Mouse (Mus musculus) thymus, postnatal 10 days (tissue): ENCODE results near the gene Pex11g.

ENCODE experiments used
- DNase-seq, 2 experiments: peaks; one replicate each; pipeline ENCODE4 v3.0.0; 2021; ENCODE audit warnings: low spot score in 2 of 2

Gene Pex11g

GRCm38 (mm10) chr8:3415661-3416060 lies 51.8 kb downstream of the Pex11g start:
- no peak for DNase-seq

DNA sequence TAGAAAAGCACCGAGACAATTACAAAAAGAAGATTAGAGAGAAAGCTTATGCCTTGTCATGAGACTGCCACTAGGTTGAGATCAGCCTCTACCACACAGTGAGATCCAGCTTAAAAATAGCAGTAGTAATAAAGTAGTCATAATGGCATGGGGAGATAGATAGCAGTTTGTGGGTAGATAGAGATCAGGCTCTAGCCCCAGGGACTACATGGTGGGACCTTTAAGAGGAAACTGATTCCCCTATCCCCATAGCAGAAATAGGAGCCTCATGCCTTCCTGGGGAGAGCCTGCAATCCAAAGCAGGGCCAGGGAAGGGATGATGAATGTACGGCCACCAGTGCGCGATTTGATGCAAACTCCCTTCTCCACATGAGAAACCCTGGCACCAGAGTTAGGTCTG lies 52.2 kb downstream of the Pex11g start:
- no peak for DNase-seq

- DNase-seq, result no peak
Observed at GRCm38 (mm10) chr8:3414639-3415190, 52.8 kb downstream of the Pex11g start.

GRCm38 (mm10) chr8:3412816-3413215 lies 54.7 kb downstream of the Pex11g start:
- no peak for DNase-seq

GRCm38 (mm10) chr8:3411901-3412301 lies 55.6 kb downstream of the Pex11g start:
- DNase-seq, result no peak

- DNase-seq, result no peak
Observed at GRCm38 (mm10) chr8:3411085-3411484, 56.4 kb downstream of the Pex11g start.

- DNase-seq, result no peak
Observed at GRCm38 (mm10) chr8:3407417-3407816, 60.1 kb downstream of the Pex11g start.
